Mouse (Mus musculus): Measurements from ENCODE around the gene Olfr1245.
"Not testable (repeated sequence)": the region's sequence is repeated elsewhere in the genome, so short reads cannot be mapped to it uniquely, and the experiment has no call there.

Gene Olfr1245

DNA sequence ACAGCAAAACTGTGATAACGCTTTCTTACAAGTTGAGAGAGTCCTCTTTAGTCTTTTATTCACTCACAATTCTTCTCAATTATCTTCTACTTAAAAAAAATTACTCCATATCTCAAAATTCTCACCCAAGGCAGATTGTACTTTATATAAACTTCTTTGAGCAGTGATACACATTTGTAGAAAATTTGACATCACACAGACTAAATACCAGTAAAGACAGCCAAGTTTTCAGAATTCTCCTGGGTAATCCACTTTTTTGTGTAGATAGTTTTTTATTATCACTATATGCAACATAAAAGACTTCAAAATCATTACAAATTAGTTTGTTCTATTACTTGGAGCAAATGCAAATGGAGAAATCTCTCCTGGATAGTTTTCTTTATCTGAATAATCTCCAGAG is at the start of gene Olfr1245:
Olfr1245 (minus strand) TSS at position 101 of the 400 bp plus-strand sequence.
- TF ChIP-seq GATA4 (IDR thresholded peaks at IDR 0.05; ENCODE audit: insufficient replicate concordance, low read length), result no peak

DNA sequence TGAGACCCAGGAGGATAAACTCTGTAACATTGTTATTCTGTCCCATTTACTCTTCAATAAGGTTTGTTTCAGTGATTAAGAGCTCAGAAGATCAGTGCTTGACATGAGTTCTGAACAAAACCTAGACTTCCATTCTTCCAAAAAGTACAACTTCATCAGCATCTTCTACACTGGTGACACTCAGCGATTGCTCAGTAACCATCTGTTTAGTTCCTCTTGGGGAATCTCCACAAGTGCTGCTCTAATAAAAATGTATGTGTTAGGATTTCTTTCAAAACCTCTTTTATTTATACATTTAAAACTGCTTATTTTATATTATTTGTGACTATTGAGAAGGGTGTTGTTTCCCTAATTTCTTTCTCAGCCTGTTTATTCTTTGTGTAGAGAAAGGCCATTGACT is 39.9 kb upstream of the Olfr1245 start, which contains the start of gene Olfr1248:
Olfr1248 (minus strand) TSS at position 101 of the 400 bp plus-strand sequence.
- not testable (repeated sequence) for TF ChIP-seq GATA4 (IDR thresholded peaks at IDR 0.05; ENCODE audit: insufficient replicate concordance, low read length)

DNA sequence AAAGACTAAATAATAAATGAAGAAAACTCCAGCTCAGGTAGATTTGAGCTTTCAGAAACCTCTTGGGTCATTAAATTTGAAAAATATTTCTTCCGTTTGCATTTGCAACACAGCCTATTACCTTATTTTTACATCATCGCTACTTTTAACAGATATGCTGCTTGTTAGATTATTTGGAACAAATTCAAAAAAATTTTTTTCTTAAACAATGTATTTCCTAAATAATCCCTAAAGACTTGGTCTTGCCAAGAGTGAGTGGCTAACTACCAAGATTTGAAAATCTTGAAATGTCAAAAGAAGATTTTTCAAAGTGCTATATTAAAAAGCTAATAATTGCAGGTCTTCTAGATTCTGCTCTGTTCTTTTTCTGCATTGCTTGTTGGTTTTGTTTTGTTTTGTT is 35.8 kb upstream of the Olfr1245 start, which contains the start of gene Olfr1247:
Olfr1247 (minus strand) TSS at position 101 of the 400 bp plus-strand sequence.
- TF ChIP-seq GATA4 (IDR thresholded peaks at IDR 0.05; ENCODE audit: insufficient replicate concordance, low read length), result no peak

DNA sequence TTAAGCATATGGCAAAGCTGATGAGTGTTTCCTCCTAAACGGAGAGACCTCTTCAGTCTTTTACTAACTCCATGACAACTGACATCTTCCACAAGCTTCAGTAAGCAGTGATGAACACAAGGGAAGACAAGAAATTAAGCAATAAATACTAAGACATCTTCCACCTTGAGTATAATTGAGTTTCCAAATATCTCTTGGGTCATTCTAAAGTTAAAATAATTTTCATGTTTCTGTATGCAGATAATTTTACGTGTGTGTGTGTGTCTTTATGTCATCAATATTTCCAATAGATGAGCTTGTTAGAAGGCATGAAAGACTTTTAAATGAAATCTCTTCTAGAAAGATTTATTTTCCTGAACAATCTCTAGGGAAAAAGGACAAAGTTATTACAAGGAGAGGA is 14.8 kb upstream of the Olfr1245 start, which contains the start of gene Olfr1246:
Olfr1246 (minus strand) TSS at position 101 of the 400 bp plus-strand sequence.
- TF ChIP-seq GATA4 (IDR thresholded peaks at IDR 0.05; ENCODE audit: insufficient replicate concordance, low read length), result no peak

DNA sequence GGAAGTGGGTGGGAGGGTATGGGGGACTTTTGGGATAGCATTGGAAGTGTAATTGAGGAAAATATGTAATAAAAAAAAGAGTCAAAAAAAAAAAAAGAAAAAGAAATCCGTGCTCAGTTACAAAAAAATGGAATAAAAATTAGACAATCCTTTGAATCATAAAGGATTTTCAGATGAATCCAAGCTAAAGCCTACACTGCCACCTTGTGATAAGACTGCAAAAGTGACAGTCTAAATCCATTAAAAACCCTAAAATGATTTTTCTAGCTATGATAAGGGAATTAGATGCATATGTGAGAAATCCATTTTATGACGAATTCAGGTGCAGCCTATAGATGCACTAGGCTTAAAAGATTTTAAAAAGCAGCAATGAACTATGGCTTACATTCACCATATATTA is 33.7 kb downstream of the Olfr1245 start:
- no peak for TF ChIP-seq GATA4 (IDR thresholded peaks at IDR 0.05; ENCODE audit: insufficient replicate concordance, low read length)

GRCm38 (mm10) chr2:89539923-89540322 is 38.3 kb downstream of the Olfr1245 start:
- TF ChIP-seq GATA4 (IDR thresholded peaks at IDR 0.05; ENCODE audit: insufficient replicate concordance, low read length), result no peak

DNA sequence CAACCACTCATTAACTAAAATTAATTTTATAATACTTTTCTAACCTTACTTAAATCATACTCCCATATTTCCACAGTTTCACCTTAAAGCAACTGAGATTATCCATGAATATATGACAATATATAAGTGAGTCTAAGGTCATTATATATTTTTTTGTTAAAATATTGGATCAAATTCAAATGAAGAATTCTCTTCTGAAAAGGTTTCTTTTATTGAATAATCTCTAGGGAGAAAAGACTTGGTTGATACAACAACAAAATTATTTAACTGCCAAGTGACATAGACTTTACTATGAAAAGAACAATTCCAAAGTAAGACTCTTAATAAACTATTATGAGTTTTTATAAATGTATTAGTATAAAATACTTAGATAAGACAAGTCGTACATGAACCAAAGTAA is 46.9 kb downstream of the Olfr1245 start, which contains the start of gene Olfr1243:
Olfr1243 (minus strand) TSS at position 101 of the 400 bp plus-strand sequence.
- TF ChIP-seq GATA4 (IDR thresholded peaks at IDR 0.05; ENCODE audit: insufficient replicate concordance, low read length), result no peak

Measured in liver, adult (tissue).